Mouse (Mus musculus): ENCODE data around the gene Gm12794. TPM values are rescaled to one million over a fixed set of nuclear protein-coding genes. Genes with fewer than 3 reads are reported as not detected.

The Gm12794 gene
- not detected for polyA plus RNA-seq (2014; fragmentation: Illumina TruSeq; extraction: RNeasy Lipid Tissue Mini Kit (QIAGEN cat#74804); ENCODE audit: low read depth, low replicate concordance)

DNA sequence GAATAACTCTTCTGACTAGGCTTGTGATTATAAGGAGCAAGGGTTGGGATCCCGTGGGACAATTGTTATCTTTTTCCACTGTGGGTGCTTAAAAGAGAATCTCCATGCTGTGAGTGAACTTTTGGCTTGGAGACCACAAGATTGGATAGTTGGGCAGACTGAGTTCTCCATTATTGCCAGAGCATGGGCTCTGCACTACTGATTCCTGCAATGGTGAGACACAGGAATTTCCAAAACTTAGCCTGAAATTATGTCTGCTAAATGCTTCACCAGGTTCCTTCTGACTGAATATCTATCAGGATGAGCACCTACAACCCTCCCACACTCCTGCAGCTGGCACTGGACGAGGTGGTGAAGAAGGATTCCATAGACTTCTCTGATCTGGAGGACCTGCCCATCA is at the start of gene Gm12794:
Gm12794 (plus strand) TSS at position 301 of the 400 bp plus-strand sequence.

DNA sequence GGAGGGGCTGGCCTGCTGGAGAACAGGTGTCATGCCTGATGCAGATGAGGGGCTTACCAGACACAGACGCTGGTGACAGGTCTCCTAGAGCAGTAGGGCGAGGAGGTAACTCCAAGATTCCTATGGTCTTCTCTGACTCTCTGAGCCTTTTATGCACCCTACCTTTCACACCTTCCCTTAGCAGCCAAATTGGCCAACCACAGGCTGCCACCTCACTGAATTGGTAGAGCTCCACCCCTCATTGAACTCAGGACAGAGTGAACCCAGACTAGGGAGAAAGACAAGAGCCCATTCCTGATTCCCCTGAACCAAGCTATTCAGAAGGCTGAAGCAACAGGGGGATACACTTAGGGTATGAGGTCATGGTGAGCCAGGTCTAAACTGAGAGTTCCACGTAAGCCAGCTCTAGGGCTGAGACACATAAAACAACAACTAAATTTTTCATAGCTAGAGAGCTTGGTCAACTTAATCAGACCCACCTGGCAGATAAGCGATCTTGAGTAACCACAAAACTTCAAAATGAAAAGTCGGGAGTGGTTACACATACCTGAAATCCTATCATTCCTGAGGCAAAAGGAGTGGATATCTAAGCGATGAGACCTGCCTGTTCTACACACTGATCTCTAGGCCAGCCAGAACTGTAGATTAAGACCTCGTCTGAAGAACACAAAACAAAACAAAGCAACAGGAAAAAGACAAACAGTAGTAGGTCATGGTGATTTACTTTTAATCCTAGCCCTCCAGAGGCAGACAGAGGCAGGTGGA is 46.4 kb upstream of the Gm12794 start, which contains the start of gene C130073F10Rik:
C130073F10Rik (minus strand) TSS at position 134 of the 765 bp plus-strand sequence.

DNA sequence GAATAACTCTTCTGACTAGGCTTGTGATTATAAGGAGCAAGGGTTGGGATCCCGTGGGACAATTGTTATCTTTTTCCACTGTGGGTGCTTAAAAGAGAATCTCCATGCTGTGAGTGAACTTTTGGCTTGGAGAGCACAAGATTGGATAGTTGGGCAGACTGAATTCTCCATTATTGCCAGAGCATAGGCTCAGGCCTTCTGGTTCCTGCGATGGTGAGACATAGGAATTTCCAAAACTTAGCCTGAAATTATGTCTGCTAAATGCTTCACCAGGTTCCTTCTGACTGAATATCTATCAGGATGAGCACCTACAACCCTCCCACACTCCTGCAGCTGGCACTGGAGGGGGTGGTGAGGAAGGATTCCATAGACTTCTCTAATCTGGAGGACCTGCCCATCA is 31.4 kb upstream of the Gm12794 start, which contains the start of gene Gm12800:
Gm12800 (plus strand) TSS at position 301 of the 400 bp plus-strand sequence.

DNA sequence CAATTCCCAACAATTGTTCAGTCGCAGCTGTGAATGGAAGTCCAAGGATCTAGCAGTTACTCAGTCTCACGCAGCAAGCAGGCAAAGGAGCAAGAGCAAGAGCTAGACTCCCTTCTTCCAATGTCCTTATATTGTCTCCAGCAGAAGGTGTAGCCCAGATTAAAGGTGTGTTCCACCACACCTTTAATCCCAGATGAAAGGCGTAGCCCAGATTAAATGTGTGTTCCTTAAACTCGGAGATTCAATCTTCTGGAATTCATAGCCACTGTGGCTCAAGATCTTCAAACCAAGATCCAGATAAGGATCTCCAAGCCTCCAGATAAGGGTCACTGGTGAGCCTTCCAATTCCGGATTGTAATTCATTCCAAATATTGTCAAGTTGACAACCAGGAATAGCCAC is 40.7 kb downstream of the Gm12794 start, which contains the start of gene Gm12790:
Gm12790 (minus strand) TSS at position 101 of the 400 bp plus-strand sequence.

DNA sequence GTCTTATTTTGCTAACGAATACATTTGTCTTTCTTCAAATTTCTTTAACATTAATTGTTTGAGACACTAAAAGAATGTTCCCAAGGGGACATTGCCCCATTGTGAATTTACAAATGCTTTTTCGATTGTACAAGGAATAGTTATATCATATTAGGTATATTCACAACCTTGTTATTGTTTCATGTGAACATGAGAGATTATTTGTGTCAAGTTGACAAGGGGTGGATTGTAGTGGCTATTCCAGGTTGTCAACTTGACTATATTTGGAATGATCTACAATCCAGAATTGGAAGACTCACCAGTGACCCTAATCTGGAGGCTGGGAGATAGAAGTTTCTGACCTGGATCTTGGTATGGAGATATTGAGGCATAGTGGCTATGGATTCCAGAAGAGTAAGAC is 46.1 kb downstream of the Gm12794 start, which contains the start of gene Gm12789:
Gm12789 (plus strand) TSS at position 301 of the 400 bp plus-strand sequence.

Other genes starting within 250 kb of the Gm12794 start
- gene Lepr, start 223.0 kb upstream of the Gm12794 start, polyA plus RNA-seq (2014; fragmentation: Illumina TruSeq; extraction: RNeasy Lipid Tissue Mini Kit (QIAGEN cat#74804); ENCODE audit: low read depth, low replicate concordance), result 8.4 TPM
- gene B020004J07Rik, start 96.4 kb upstream of the Gm12794 start, polyA plus RNA-seq (2014; fragmentation: Illumina TruSeq; extraction: RNeasy Lipid Tissue Mini Kit (QIAGEN cat#74804); ENCODE audit: low read depth, low replicate concordance), result not detected
- not detected for gene C130073F10Rik, start 46.6 kb upstream of the Gm12794 start, polyA plus RNA-seq (2014; fragmentation: Illumina TruSeq; extraction: RNeasy Lipid Tissue Mini Kit (QIAGEN cat#74804); ENCODE audit: low read depth, low replicate concordance)
- gene Gm12800, start 31.3 kb upstream of the Gm12794 start, polyA plus RNA-seq (2014; fragmentation: Illumina TruSeq; extraction: RNeasy Lipid Tissue Mini Kit (QIAGEN cat#74804); ENCODE audit: low read depth, low replicate concordance), result not detected
- gene Gm12790, start 40.6 kb downstream of the Gm12794 start, polyA plus RNA-seq (2014; fragmentation: Illumina TruSeq; extraction: RNeasy Lipid Tissue Mini Kit (QIAGEN cat#74804); ENCODE audit: low read depth, low replicate concordance), result not detected
- not detected for gene Gm12789, start 46.2 kb downstream of the Gm12794 start, polyA plus RNA-seq (2014; fragmentation: Illumina TruSeq; extraction: RNeasy Lipid Tissue Mini Kit (QIAGEN cat#74804); ENCODE audit: low read depth, low replicate concordance)
- 11.0 TPM for gene Pde4b, start 147.1 kb downstream of the Gm12794 start, polyA plus RNA-seq (2014; fragmentation: Illumina TruSeq; extraction: RNeasy Lipid Tissue Mini Kit (QIAGEN cat#74804); ENCODE audit: low read depth, low replicate concordance)